Mouse (Mus musculus): ENCODE measurements at regions not wholly inside any gene's neighbourhood (a gene's known extent, or its start where the extent isn't known, plus 50 kb on each side); places are given as distances from the start of the nearest gene placed in this dataset.
A peak's percentile ranks its signal among the peaks of the same experiment; 100 is the strongest.

GRCm38 (mm10) chr13:47955504-47955903 lies 305.5 kb upstream of the Id4 start:
- DNase-seq (ENCODE audit: low read depth, low spot score), result no peak

- DNase-seq (ENCODE audit: low read depth, low spot score), result no peak
Observed at GRCm38 (mm10) chr13:47957662-47958061, 303.4 kb upstream of the Id4 start.

GRCm38 (mm10) chr13:47974216-47974615 lies 286.8 kb upstream of the Id4 start:
- DNase-seq (ENCODE audit: low read depth, low spot score), result no peak

- no peak for DNase-seq (ENCODE audit: low read depth, low spot score)
Observed at GRCm38 (mm10) chr13:47974756-47975515, 286.1 kb upstream of the Id4 start.

GRCm38 (mm10) chr13:47998495-47998894 lies 262.5 kb upstream of the Id4 start:
- no peak for DNase-seq (ENCODE audit: low read depth, low spot score)

GRCm38 (mm10) chr13:47999399-47999798 lies 261.6 kb upstream of the Id4 start:
- DNase-seq (ENCODE audit: low read depth, low spot score), result no peak

- no peak for DNase-seq (ENCODE audit: low read depth, low spot score)
Observed at GRCm38 (mm10) chr13:48003126-48003525, 257.9 kb upstream of the Id4 start.

GRCm38 (mm10) chr13:48013336-48013750 lies 247.7 kb upstream of the Id4 start:
- peak; percentile 68 for DNase-seq (ENCODE audit: low read depth, low spot score)

GRCm38 (mm10) chr13:48015296-48015695 lies 245.7 kb upstream of the Id4 start:
- no peak for DNase-seq (ENCODE audit: low read depth, low spot score)

GRCm38 (mm10) chr13:48016051-48016450 lies 245.0 kb upstream of the Id4 start:
- no peak for DNase-seq (ENCODE audit: low read depth, low spot score)

GRCm38 (mm10) chr13:48016606-48017005 lies 244.4 kb upstream of the Id4 start:
- DNase-seq (ENCODE audit: low read depth, low spot score), result no peak

GRCm38 (mm10) chr13:48017649-48018048 lies 243.4 kb upstream of the Id4 start:
- no peak for DNase-seq (ENCODE audit: low read depth, low spot score)

GRCm38 (mm10) chr13:48018606-48019005 lies 242.4 kb upstream of the Id4 start:
- no peak for DNase-seq (ENCODE audit: low read depth, low spot score)

- no peak for DNase-seq (ENCODE audit: low read depth, low spot score)
Observed at GRCm38 (mm10) chr13:48022958-48023615, 237.9 kb upstream of the Id4 start.

- DNase-seq (ENCODE audit: low read depth, low spot score), result no peak
Observed at GRCm38 (mm10) chr13:48027775-48028489, 233.1 kb upstream of the Id4 start.

GRCm38 (mm10) chr13:48031491-48031890 lies 229.5 kb upstream of the Id4 start:
- no peak for DNase-seq (ENCODE audit: low read depth, low spot score)

GRCm38 (mm10) chr13:48042172-48042571 lies 218.9 kb upstream of the Id4 start:
- no peak for DNase-seq (ENCODE audit: low read depth, low spot score)

- no peak for DNase-seq (ENCODE audit: low read depth, low spot score)
Observed at GRCm38 (mm10) chr13:48042572-48042971, 218.5 kb upstream of the Id4 start.

GRCm38 (mm10) chr13:48046201-48046750 lies 214.8 kb upstream of the Id4 start:
- no peak for DNase-seq (ENCODE audit: low read depth, low spot score)

- DNase-seq (ENCODE audit: low read depth, low spot score), result no peak
Observed at GRCm38 (mm10) chr13:48049796-48050195, 211.2 kb upstream of the Id4 start.

GRCm38 (mm10) chr13:48074630-48075029 lies 186.4 kb upstream of the Id4 start:
- no peak for DNase-seq (ENCODE audit: low read depth, low spot score)

- DNase-seq (ENCODE audit: low read depth, low spot score), result no peak
Observed at GRCm38 (mm10) chr13:48075315-48075714, 185.7 kb upstream of the Id4 start.

Measured in mesoderm, embryonic 11.5 days (tissue).